Mouse (Mus musculus): ENCODE data around the gene Mkrn1.

DNA sequence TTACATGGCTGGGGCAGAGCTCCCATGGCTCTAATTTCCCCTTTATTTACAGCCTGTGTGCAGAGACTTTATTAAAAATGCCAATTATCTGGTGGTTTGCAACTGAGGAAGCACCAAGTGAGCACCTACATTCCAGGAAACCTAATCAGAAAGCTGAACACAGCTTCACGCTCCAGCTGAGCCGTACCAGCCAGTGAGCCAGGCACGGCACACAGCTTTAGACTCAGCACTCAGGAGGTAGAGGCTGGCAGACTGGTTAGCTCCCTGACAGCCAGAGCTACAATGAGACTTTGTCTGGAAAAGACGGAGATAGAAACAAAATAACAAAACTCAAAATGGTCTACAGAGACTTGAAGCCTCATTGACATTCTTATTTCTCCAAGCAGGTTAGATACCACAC, 24.8 kb downstream of the Mkrn1 start:
- no peak for TF ChIP-seq CTCF (IDR thresholded peaks at IDR 0.05; ENCODE audit: low read depth)
- no peak for TF ChIP-seq EP300 (IDR thresholded peaks at IDR 0.05; ENCODE audit: low read depth)
